Mouse (Mus musculus): ENCODE results near the gene Tmem139. TPM values are rescaled to one million over a fixed set of nuclear protein-coding genes. Genes with fewer than 3 reads are reported as not detected.

The Tmem139 gene
- 0.55 TPM in 1 of 2 replicates, not detected in the other for polyA plus RNA-seq (2014; fragmentation: Nextera tagmentation; extraction: Ambion mirVana)

DNA sequence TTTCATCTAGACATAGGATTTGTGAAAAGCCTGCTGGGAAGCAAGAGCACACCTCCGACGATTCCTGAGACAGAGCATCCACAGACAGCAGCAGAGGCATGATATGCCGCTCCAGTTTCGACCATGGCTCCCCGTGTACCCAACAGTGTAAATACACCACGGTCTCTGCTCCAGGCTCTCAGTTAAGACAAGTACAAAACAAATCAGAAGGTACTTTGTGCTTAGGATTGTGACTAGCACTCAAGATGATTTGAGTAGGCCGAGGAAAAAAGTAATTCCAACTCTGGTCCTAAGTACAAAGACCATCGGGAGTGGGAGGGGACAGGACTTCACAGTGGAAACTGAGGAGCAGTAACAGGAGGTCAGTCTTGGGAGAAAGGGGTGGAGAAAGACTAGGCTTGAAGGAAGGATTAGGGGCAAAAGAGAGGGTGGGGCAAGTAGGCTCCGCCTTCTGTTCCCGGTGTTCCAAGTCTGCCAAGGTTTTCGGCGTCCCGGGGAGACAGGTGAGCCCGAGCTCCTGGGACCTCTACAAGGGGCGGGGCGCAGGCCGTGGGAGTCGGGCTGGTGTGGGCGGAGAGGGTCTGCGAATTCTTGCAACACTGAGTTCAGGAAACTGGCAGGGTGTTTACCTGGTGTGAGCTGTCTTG, at the start of gene Tmem139:
Gene Tmem139 (plus strand): TSS at position 447 of the 647 bp plus-strand sequence.
- Histone ChIP-seq H3K4me3 (ENCODE audit: low read depth, low read length) (no peak within 1 kb of the TSS), H3K4me2 (ENCODE audit: low read depth, low read length, severe bottlenecking) (peak within 1 kb of the TSS; percentile 28), H3K9ac (ENCODE audit: low read length) (peak within 1 kb of the TSS; percentile 21; the same call in 1 of the 2 replicates), H3K9me3 (ENCODE audit: control insufficient read depth, low read length) (no peaks in the 10 kb centered on the region), H3K27ac (ENCODE audit: low read depth, low read length) (no peak within 1 kb of the TSS), H3K36me3 (ENCODE audit: control insufficient read depth, insufficient read depth, low read length) (no peaks in the 10 kb centered on the region), H3K27me3 (ENCODE audit: control insufficient read depth, insufficient read depth, low read length) (no peaks in the 10 kb centered on the region), H3K4me1 (replicated peaks; ENCODE audit: control insufficient read depth, insufficient read depth, low read length) (no peaks in the 10 kb centered on the region)
- WGBS: 20% methylated on average over 20 of the region's 20 CpGs
- ATAC-seq (replicated peaks; ENCODE audit: low FRiP score): no peak
- DNase-seq (ENCODE audit: low spot score): no peak

- no peaks in the 10 kb centered on the region for H3K36me3 ChIP-seq (ENCODE audit: control insufficient read depth, insufficient read depth, low read length)
- no peaks in the 10 kb centered on the region for H3K27me3 ChIP-seq (ENCODE audit: control insufficient read depth, insufficient read depth, low read length)
- no peaks in the 10 kb centered on the region for H3K9me3 ChIP-seq (ENCODE audit: control insufficient read depth, low read length)
- H3K4me2 ChIP-seq (ENCODE audit: low read depth, low read length, severe bottlenecking): no peak within 1 kb of the TSS
- DNase-seq (ENCODE audit: low spot score) (no peak), ATAC-seq (replicated peaks; ENCODE audit: low FRiP score) (no peak)
- 84% methylated on average over 2 of the region's 2 CpGs for WGBS
- no peaks in the 10 kb centered on the region for H3K4me1 ChIP-seq (replicated peaks; ENCODE audit: control insufficient read depth, insufficient read depth, low read length)
- no peak within 1 kb of the TSS for H3K9ac ChIP-seq (ENCODE audit: low read length)
- no peak within 1 kb of the TSS for H3K27ac ChIP-seq (ENCODE audit: low read depth, low read length)
- H3K4me3 ChIP-seq (ENCODE audit: low read depth, low read length): no peak within 1 kb of the TSS
These were observed 46.7 kb upstream of the Tmem139 start, which contains the start of gene Tas2r144 for GRCm38 (mm10) chr6:42215028-42215427. TSS of gene Tas2r144 (plus strand) at chr6:42215328.

DNA sequence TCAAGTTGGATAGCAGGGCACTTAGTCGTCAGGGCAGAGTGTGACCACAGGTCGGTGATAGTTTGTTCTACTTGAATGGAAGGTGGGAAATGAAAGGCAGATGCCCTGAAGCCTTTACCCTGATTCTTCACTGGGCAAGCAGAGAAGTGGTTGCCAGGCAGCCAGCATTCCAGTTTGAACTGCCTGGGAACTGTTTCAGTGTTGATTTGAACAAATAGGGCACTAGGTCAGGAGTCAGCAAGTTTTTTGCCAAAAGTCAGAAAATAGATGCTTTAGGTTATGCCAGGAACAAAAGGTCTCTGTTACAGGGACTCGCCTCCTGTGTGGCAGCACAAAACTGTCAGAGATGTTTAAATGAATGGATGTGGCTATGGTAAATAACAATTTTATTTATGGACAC, 39.5 kb upstream of the Tmem139 start:
- H3K27me3 ChIP-seq (ENCODE audit: control insufficient read depth, insufficient read depth, low read length): no peaks in the 10 kb centered on the region
- H3K27ac ChIP-seq (ENCODE audit: low read depth, low read length): no peak overlapping the region
- no peaks in the 10 kb centered on the region for H3K4me1 ChIP-seq (replicated peaks; ENCODE audit: control insufficient read depth, insufficient read depth, low read length)
- no peaks in the 10 kb centered on the region for H3K9me3 ChIP-seq (ENCODE audit: control insufficient read depth, low read length)
- no peaks in the 10 kb centered on the region for H3K36me3 ChIP-seq (ENCODE audit: control insufficient read depth, insufficient read depth, low read length)
- ATAC-seq (replicated peaks; ENCODE audit: low FRiP score) (no peak), DNase-seq (ENCODE audit: low spot score) (no peak)
- H3K9ac ChIP-seq (ENCODE audit: low read length): no peak overlapping the region
- H3K4me3 ChIP-seq (ENCODE audit: low read depth, low read length): no peak overlapping the region
- H3K4me2 ChIP-seq (ENCODE audit: low read depth, low read length, severe bottlenecking): no peak overlapping the region
- WGBS: 72% methylated on average over 3 of the region's 3 CpGs

- Histone ChIP-seq H3K4me2 (ENCODE audit: low read depth, low read length, severe bottlenecking) (no peak overlapping the region), H3K27me3 (ENCODE audit: control insufficient read depth, insufficient read depth, low read length) (no peaks in the 10 kb centered on the region), H3K9me3 (ENCODE audit: control insufficient read depth, low read length) (no peaks in the 10 kb centered on the region), H3K36me3 (ENCODE audit: control insufficient read depth, insufficient read depth, low read length) (no peaks in the 10 kb centered on the region), H3K4me1 (replicated peaks; ENCODE audit: control insufficient read depth, insufficient read depth, low read length) (no peaks in the 10 kb centered on the region), H3K9ac (ENCODE audit: low read length) (no peak overlapping the region), H3K4me3 (ENCODE audit: low read depth, low read length) (no peak overlapping the region), H3K27ac (ENCODE audit: low read depth, low read length) (no peak overlapping the region)
- WGBS: 72% methylated on average over 4 of the region's 4 CpGs
- no peak for ATAC-seq (replicated peaks; ENCODE audit: low FRiP score)
- no peak for DNase-seq (ENCODE audit: low spot score)
These were observed 36.7 kb upstream of the Tmem139 start for GRCm38 (mm10) chr6:42225046-42225445.

DNA sequence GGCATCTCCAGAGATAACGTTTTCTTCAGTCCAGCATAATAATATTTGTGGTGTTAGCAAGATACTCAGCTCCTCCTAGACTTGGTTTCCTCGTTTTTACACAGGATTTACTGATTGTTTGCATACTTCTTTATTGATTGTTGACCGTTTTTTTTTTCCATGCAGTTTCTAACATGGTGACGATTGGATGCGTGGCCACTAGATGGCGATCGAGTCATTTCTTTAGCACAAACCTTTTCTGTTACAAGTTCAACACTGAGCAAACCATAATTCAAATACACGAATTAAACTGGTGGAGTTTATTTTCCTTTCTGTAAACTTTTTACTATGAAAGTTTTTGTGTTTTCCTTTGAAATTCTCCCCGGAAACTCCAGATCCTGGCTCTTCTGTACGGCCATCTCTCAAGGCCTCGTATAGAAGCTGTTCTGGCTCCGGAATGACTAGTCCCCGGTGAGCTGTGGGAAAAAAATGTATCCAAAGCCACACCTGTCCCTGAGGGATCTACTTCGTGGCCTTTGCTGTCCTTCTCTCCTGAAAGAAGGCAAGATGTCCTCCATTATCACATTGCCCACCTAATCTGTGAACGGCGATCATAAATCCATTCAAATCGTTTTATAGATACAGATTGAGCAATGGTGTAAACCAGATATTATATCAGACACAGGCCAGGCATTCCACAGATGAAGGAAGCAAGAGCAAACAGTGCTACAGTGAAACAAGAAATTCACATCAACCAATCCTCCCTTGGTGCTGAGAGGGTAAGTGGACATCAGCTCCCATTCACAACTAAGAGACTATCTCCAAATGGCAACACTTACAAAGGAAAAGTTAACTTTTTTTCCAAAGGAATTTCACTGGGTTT, 34.3 kb upstream of the Tmem139 start:
- DNase-seq (ENCODE audit: low spot score): peak; percentile 78
- ATAC-seq (replicated peaks; ENCODE audit: low FRiP score): peak; percentile 53
- H3K27me3 ChIP-seq (ENCODE audit: control insufficient read depth, insufficient read depth, low read length): no peaks in the 10 kb centered on the region
- no peaks in the 10 kb centered on the region for H3K9me3 ChIP-seq (ENCODE audit: control insufficient read depth, low read length)
- H3K9ac ChIP-seq (ENCODE audit: low read length): no peak overlapping the region
- H3K4me3 ChIP-seq (ENCODE audit: low read depth, low read length): no peak overlapping the region
- 35% methylated on average over 17 of the region's 17 CpGs for WGBS
- H3K4me2 ChIP-seq (ENCODE audit: low read depth, low read length, severe bottlenecking): no peak overlapping the region
- H3K27ac ChIP-seq (ENCODE audit: low read depth, low read length): no peak overlapping the region
- H3K4me1 ChIP-seq (replicated peaks; ENCODE audit: control insufficient read depth, insufficient read depth, low read length): no peaks in the 10 kb centered on the region
- no peaks in the 10 kb centered on the region for H3K36me3 ChIP-seq (ENCODE audit: control insufficient read depth, insufficient read depth, low read length)

- no peak overlapping the region for H3K9ac ChIP-seq (ENCODE audit: low read length)
- DNase-seq (ENCODE audit: low spot score) (no peak), ATAC-seq (replicated peaks; ENCODE audit: low FRiP score) (no peak)
- no peaks in the 10 kb centered on the region for H3K27me3 ChIP-seq (ENCODE audit: control insufficient read depth, insufficient read depth, low read length)
- H3K4me2 ChIP-seq (ENCODE audit: low read depth, low read length, severe bottlenecking): no peak overlapping the region
- no peaks in the 10 kb centered on the region for H3K4me1 ChIP-seq (replicated peaks; ENCODE audit: control insufficient read depth, insufficient read depth, low read length)
- no peaks in the 10 kb centered on the region for H3K36me3 ChIP-seq (ENCODE audit: control insufficient read depth, insufficient read depth, low read length)
- no peak overlapping the region for H3K27ac ChIP-seq (ENCODE audit: low read depth, low read length)
- no peaks in the 10 kb centered on the region for H3K9me3 ChIP-seq (ENCODE audit: control insufficient read depth, low read length)
- H3K4me3 ChIP-seq (ENCODE audit: low read depth, low read length): no peak overlapping the region
- 77% methylated on average over 4 of the region's 4 CpGs for WGBS
These were observed 32.2 kb upstream of the Tmem139 start for GRCm38 (mm10) chr6:42229610-42230009.

- Histone ChIP-seq H3K4me3 (ENCODE audit: low read depth, low read length) (no peak overlapping the region), H3K9me3 (ENCODE audit: control insufficient read depth, low read length) (no peaks in the 10 kb centered on the region), H3K27me3 (ENCODE audit: control insufficient read depth, insufficient read depth, low read length) (no peaks in the 10 kb centered on the region), H3K4me1 (replicated peaks; ENCODE audit: control insufficient read depth, insufficient read depth, low read length) (no peaks in the 10 kb centered on the region), H3K9ac (ENCODE audit: low read length) (no peak overlapping the region), H3K36me3 (ENCODE audit: control insufficient read depth, insufficient read depth, low read length) (no peaks in the 10 kb centered on the region), H3K27ac (ENCODE audit: low read depth, low read length) (no peak overlapping the region), H3K4me2 (ENCODE audit: low read depth, low read length, severe bottlenecking) (no peak overlapping the region)
- no peak for DNase-seq (ENCODE audit: low spot score)
- WGBS: 90% methylated on average over 3 of the region's 3 CpGs
- no peak for ATAC-seq (replicated peaks; ENCODE audit: low FRiP score)
These were observed 30.6 kb upstream of the Tmem139 start for GRCm38 (mm10) chr6:42231191-42231590.

GRCm38 (mm10) chr6:42237276-42237805, 24.4 kb upstream of the Tmem139 start:
- 80% methylated on average over 6 of the region's 6 CpGs for WGBS
- no peaks in the 10 kb centered on the region for H3K9me3 ChIP-seq (ENCODE audit: control insufficient read depth, low read length)
- no peak overlapping the region for H3K9ac ChIP-seq (ENCODE audit: low read length)
- no peak overlapping the region for H3K4me2 ChIP-seq (ENCODE audit: low read depth, low read length, severe bottlenecking)
- DNase-seq (ENCODE audit: low spot score): no peak
- no peak overlapping the region for H3K27ac ChIP-seq (ENCODE audit: low read depth, low read length)
- no peak overlapping the region for H3K4me3 ChIP-seq (ENCODE audit: low read depth, low read length)
- H3K27me3 ChIP-seq (ENCODE audit: control insufficient read depth, insufficient read depth, low read length): no peaks in the 10 kb centered on the region
- ATAC-seq (replicated peaks; ENCODE audit: low FRiP score): no peak
- H3K36me3 ChIP-seq (ENCODE audit: control insufficient read depth, insufficient read depth, low read length): no peaks in the 10 kb centered on the region
- no peaks in the 10 kb centered on the region for H3K4me1 ChIP-seq (replicated peaks; ENCODE audit: control insufficient read depth, insufficient read depth, low read length)

Measured in forebrain, embryonic 11.5 days (tissue).